Mouse (Mus musculus): ENCODE data around the gene Bcl2l1. TPM values are rescaled to one million over a fixed set of nuclear protein-coding genes. Genes with fewer than 3 reads are reported as not detected.

Gene Bcl2l1
- total and polyA plus RNA-seq, 2 experiments = 14.9 to 30.4 TPM

DNA sequence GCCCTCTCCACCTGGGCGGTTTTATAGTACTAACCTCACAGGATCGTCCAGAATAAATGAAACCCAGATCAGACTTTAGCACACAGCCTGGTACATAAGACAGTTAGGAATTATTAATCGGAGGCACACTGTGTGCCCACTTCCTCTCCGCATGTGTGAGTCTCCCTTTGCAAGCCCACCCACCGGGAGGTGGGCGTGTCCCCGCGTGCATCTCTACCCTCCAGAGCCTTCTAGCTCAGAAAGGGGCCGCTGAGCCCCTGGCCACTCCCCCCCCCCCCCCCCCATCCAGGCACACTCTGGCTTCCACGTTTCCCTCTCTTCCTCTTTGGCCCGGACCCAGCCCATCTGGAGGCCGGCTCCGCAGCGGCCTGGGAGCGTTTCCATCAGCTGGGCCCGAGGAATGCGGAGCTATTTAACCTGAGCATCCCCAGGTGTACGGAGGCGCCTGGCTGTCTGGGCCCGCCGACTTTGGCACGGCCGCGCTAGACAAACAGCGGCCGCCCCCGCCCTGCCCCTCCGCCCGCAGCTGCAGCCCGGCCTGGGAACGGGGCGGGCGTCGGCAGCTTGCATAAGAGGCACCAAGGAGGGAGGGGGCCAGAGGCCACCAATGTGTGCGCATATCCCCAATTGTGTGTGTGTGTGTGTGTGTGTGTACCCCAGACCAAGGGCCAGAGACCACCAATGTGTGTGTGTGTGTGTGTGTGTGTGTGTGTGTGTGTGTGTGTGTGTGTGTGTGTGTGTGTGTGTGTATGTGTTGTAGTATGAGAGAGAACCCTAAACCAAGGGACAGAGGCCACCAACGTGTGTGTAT, 92.3 kb downstream of the Bcl2l1 start:
- peaks cover 25% of the 10 kb centered on the region for H3K4me1 ChIP-seq (ENCODE audit: control insufficient read depth, insufficient read depth, low read length)
- H3K36me3 ChIP-seq (ENCODE audit: control insufficient read depth, insufficient read depth, low read length) = no peaks in the 10 kb centered on the region
- TF ChIP-seq CTCF (IDR thresholded peaks at IDR 0.05; ENCODE audit: low read depth, low read length) (no peak), POLR2A (IDR thresholded peaks at IDR 0.05; ENCODE audit: extremely low read depth, insufficient read depth, low read length) (no peak)
- H3K4me3 ChIP-seq (ENCODE audit: insufficient read depth, low read depth, low read length) = peak overlapping the region; percentile 32; the same call in 1 of the 2 replicates
- under 1% methylated on average over 34 of the region's 36 CpGs for WGBS
- peak overlapping the region; percentile 35 for H3K9ac ChIP-seq (ENCODE audit: low read depth, low read length)
- DNase-seq (ENCODE audit: extremely low read depth, low read depth, low spot score) = peak; percentile 78
- H3K27me3 ChIP-seq (ENCODE audit: control insufficient read depth, insufficient read depth, low read length) = no peaks in the 10 kb centered on the region
- no peaks in the 10 kb centered on the region for H3K79me2 ChIP-seq (ENCODE audit: control insufficient read depth, insufficient read depth, low read length)
- H3K27ac ChIP-seq (replicated peaks; ENCODE audit: insufficient read depth, low read depth, low read length) = peak overlapping the region; percentile 79

DNA sequence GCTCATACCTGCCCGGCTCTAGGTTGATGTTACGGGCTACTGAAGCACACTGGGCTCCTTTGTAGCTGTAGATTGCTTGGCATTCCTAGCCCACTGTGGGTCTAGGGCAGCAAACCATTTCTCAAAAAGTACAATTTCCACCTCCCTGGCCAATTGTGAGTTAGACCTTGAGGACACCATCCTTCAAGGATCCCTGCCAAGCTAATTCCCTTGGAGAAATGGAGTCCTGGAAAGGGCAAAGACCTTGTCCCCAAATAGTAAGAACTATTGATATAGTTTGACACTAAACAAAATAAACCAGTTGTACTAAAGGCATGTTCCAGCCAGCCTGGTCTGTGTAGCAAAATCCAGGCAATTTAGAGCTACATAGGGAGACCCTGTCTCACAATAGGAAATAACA, 93.2 kb downstream of the Bcl2l1 start:
- DNase-seq (ENCODE audit: extremely low read depth, low read depth, low spot score) = peak; percentile 25
- no peak overlapping the region for H3K4me3 ChIP-seq (ENCODE audit: insufficient read depth, low read depth, low read length)

DNA sequence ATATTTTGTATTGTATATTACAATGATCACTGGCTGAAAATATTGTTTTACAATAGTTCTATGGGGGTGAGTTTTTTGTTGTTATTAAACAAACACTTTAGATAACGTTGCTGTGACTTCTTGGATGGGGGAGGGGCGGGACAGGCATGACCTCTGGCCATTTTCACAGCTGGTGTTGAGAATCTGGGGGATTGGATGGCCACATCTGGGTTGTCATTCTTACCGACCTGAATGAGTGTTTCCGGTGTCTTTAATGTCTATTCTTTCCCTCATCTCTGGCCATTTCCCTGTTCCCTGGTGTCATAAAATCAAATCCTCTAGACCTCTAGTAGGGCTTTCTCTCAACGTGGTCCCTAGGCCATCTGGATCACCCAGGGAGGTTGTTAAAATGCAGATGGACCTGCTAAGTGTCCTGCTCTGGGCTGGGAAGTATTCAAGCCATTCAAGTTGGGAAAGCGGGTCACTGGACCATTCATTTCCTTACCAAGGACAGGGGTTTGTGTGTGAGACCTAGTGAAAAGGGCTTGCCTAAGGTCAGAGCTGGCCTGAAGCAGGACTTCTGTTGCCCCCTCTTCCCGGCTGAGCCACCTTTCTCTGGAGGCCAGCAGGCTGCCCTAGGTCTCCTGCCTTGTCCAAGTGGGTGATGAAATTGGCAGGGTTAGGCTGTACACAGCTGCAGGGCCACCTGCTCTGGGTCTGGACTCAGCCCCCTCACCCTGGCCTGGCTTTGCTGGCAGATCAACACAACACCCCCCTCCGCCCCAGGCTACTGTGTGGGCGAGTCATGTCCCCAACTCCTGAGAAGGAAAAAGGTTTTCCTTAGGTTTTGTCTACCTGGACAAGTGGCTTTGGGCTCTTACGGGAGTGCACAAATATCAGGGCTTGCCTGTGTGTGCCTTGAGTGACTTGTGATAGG, 94.0 kb downstream of the Bcl2l1 start:
- 10% methylated on average over 10 of the region's 10 CpGs for WGBS

More for the DNA sequence above, 93.2 kb downstream of the Bcl2l1 start:
- WGBS = 50% methylated on average over 2 of the region's 2 CpGs
- no peaks in the 10 kb centered on the region for H3K27me3 ChIP-seq (ENCODE audit: control insufficient read depth, insufficient read depth, low read length)
- H3K27ac ChIP-seq (replicated peaks; ENCODE audit: insufficient read depth, low read depth, low read length) = peak overlapping the region; percentile 41
- H3K9ac ChIP-seq (ENCODE audit: low read depth, low read length) = no peak overlapping the region
- no peak for TF ChIP-seq POLR2A (IDR thresholded peaks at IDR 0.05; ENCODE audit: extremely low read depth, insufficient read depth, low read length)
- no peak for TF ChIP-seq CTCF (IDR thresholded peaks at IDR 0.05; ENCODE audit: low read depth, low read length)
- H3K79me2 ChIP-seq (ENCODE audit: control insufficient read depth, insufficient read depth, low read length) = no peaks in the 10 kb centered on the region
- H3K36me3 ChIP-seq (ENCODE audit: control insufficient read depth, insufficient read depth, low read length) = no peaks in the 10 kb centered on the region
- peaks cover 25% of the 10 kb centered on the region for H3K4me1 ChIP-seq (ENCODE audit: control insufficient read depth, insufficient read depth, low read length)

GRCm38 (mm10) chr2:152736748-152737147, 94.8 kb downstream of the Bcl2l1 start:
- Histone ChIP-seq H3K27ac (replicated peaks; ENCODE audit: insufficient read depth, low read depth, low read length) (peak overlapping the region; percentile 34), H3K27me3 (ENCODE audit: control insufficient read depth, insufficient read depth, low read length) (no peaks in the 10 kb centered on the region), H3K4me1 (ENCODE audit: control insufficient read depth, insufficient read depth, low read length) (peaks cover 21% of the 10 kb centered on the region), H3K36me3 (ENCODE audit: control insufficient read depth, insufficient read depth, low read length) (no peaks in the 10 kb centered on the region), H3K9ac (ENCODE audit: low read depth, low read length) (peak overlapping the region; percentile 79), H3K79me2 (ENCODE audit: control insufficient read depth, insufficient read depth, low read length) (no peaks in the 10 kb centered on the region), H3K4me3 (ENCODE audit: insufficient read depth, low read depth, low read length) (peak overlapping the region; percentile 80)
- WGBS = under 1% methylated on average over 22 of the region's 22 CpGs
- no peak for TF ChIP-seq CTCF (IDR thresholded peaks at IDR 0.05; ENCODE audit: low read depth, low read length)
- TF ChIP-seq POLR2A (IDR thresholded peaks at IDR 0.05; ENCODE audit: extremely low read depth, insufficient read depth, low read length) = no peak
- DNase-seq (ENCODE audit: extremely low read depth, low read depth, low spot score) = peak; percentile 30

More for the DNA sequence above, 94.0 kb downstream of the Bcl2l1 start:
- Histone ChIP-seq H3K4me3 (ENCODE audit: insufficient read depth, low read depth, low read length) (peak overlapping the region; percentile 39), H3K9ac (ENCODE audit: low read depth, low read length) (peak overlapping the region; percentile 28), H3K27me3 (ENCODE audit: control insufficient read depth, insufficient read depth, low read length) (no peaks in the 10 kb centered on the region), H3K79me2 (ENCODE audit: control insufficient read depth, insufficient read depth, low read length) (no peaks in the 10 kb centered on the region), H3K27ac (replicated peaks; ENCODE audit: insufficient read depth, low read depth, low read length) (peak overlapping the region; percentile 41), H3K4me1 (ENCODE audit: control insufficient read depth, insufficient read depth, low read length) (peaks cover 25% of the 10 kb centered on the region), H3K36me3 (ENCODE audit: control insufficient read depth, insufficient read depth, low read length) (no peaks in the 10 kb centered on the region)
- DNase-seq (ENCODE audit: extremely low read depth, low read depth, low spot score) = peak; percentile 76
- TF ChIP-seq POLR2A (IDR thresholded peaks at IDR 0.05; ENCODE audit: extremely low read depth, insufficient read depth, low read length) (no peak), CTCF (IDR thresholded peaks at IDR 0.05; ENCODE audit: low read depth, low read length) (no peak)

DNA sequence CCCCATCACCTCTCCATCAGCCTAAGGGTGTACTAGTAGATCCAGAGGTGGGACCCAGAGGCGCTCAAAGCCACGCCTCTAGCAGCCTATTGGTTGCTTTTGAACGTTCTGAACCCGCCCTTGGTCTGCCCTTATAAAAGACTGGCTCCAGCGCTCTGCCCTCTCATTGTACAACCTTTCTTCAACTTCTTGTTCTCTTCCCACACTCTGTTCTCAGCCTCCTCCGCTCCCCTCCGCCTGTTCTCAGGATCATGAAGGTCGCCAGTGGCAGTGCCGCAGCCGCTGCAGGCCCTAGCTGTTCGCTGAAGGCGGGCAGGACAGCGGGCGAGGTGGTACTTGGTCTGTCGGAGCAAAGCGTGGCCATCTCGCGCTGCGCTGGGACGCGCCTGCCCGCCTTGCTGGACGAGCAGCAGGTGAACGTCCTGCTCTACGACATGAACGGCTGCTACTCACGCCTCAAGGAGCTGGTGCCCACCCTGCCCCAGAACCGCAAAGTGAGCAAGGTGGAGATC, 95.4 kb downstream of the Bcl2l1 start, which contains the start of gene Id1:
Id1 (plus strand) TSS at position 162 of the 512 bp plus-strand sequence.
- WGBS = under 1% methylated on average over 28 of the region's 28 CpGs
- TF ChIP-seq POLR2A (IDR thresholded peaks at IDR 0.05; ENCODE audit: extremely low read depth, insufficient read depth, low read length) (peak; percentile 80; the same call in 1 of the 2 replicates), CTCF (IDR thresholded peaks at IDR 0.05; ENCODE audit: low read depth, low read length) (no peak)
- DNase-seq (ENCODE audit: extremely low read depth, low read depth, low spot score) = peak; percentile 80
- H3K4me3 ChIP-seq (ENCODE audit: insufficient read depth, low read depth, low read length) = peak within 1 kb of the TSS; percentile 80
- peak within 1 kb of the TSS; percentile 34 for H3K27ac ChIP-seq (replicated peaks; ENCODE audit: insufficient read depth, low read depth, low read length)
- H3K79me2 ChIP-seq (ENCODE audit: control insufficient read depth, insufficient read depth, low read length) = no peaks in the 10 kb centered on the region
- H3K4me1 ChIP-seq (ENCODE audit: control insufficient read depth, insufficient read depth, low read length) = peaks cover 21% of the 10 kb centered on the region
- H3K36me3 ChIP-seq (ENCODE audit: control insufficient read depth, insufficient read depth, low read length) = no peaks in the 10 kb centered on the region
- H3K27me3 ChIP-seq (ENCODE audit: control insufficient read depth, insufficient read depth, low read length) = no peaks in the 10 kb centered on the region
- peak within 1 kb of the TSS; percentile 79 for H3K9ac ChIP-seq (ENCODE audit: low read depth, low read length)
